ENCODE assay signal across 9 mouse cellular contexts in the genomic region with DNA sequence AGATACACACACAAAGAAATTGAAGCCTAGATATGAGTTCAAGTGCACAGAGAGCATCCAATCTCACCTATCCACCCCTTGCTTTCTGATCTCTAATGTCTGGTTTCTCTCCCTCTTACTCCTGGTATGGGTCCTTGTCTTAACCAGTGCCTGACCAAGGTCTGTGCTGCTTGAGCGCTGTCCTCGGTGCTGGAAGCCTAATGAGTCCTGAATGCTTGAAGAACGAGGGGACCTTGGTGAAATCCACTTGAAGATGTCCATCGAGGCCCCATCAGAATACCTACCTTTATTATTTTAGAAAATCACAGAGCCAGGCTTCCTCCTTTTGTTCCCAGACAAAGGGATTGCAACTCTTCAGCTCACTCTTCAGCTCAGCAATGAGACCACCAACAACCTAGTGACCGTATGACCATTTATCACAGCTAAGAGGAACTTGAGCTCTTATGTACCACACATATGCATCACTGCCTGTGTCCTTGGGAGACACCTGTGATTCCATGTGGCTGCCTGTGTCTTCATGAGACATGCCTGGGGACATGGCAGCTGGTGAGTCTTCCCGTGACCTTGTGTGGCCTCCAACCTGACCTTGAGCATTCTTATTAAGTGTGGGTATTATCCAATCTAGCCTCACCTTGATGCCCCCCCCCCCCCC. TPM values are rescaled to one million over a fixed set of nuclear protein-coding genes. Genes with fewer than 3 reads are reported as not detected.
DNase-seq lines count a peak whose midpoint lies in the region; ATAC-seq and TF ChIP-seq lines count a peak whose summit lies in the region.
"Had no signal": no experiment of that assay in that cellular context is flagged by ENCODE, and none has a peak within 500 bp of the region (broad histone marks: within the 10 kb centered on the region; RNA-seq: fewer than 3 reads in every experiment).

No protein-coding gene starts in this region.

- H3K9ac ChIP-seq in hindbrain, embryonic 16.5 days (ENCODE audit: low read depth, low read length): peak overlapping the region; percentile 83

- peak overlapping the region; percentile 91 for H3K27ac ChIP-seq in hindbrain, embryonic 16.5 days (ENCODE audit: low read depth, low read length)

- peak overlapping the region; percentile 74 for H3K4me3 ChIP-seq in hindbrain, embryonic 16.5 days (ENCODE audit: low read length)
- no peak overlapping the region for H3K4me3 ChIP-seq in myocyte

- H3K4me2 ChIP-seq in hindbrain, embryonic 16.5 days (ENCODE audit: low read length): peak overlapping the region; percentile 66
- no peak overlapping the region for H3K4me2 ChIP-seq in myocyte (ENCODE audit: low read depth)

- H3K9me3 ChIP-seq in hindbrain, embryonic 16.5 days (ENCODE audit: control insufficient read depth, low read length): no peaks in the 10 kb centered on the region

- H3K27me3 ChIP-seq in hindbrain, embryonic 16.5 days (replicated peaks; ENCODE audit: control insufficient read depth, insufficient read depth, low read length): no peaks in the 10 kb centered on the region
- H3K27me3 ChIP-seq in myocyte (ENCODE audit: control insufficient read depth, insufficient read depth, insufficient read length): peaks cover 8% of the 10 kb centered on the region

- H3K79me2 ChIP-seq in myocyte (ENCODE audit: control insufficient read depth, insufficient read depth): no peaks in the 10 kb centered on the region

- ATAC-seq in hindbrain, embryonic 16.5 days: peak; percentile 29
- ATAC-seq in erythroid progenitor cell, adult 5-6 weeks (replicated peaks; ENCODE audit: low FRiP score, poor library complexity, severe bottlenecking): no peak

- H3K36me3 ChIP-seq in hindbrain, embryonic 16.5 days (ENCODE audit: control insufficient read depth, insufficient read depth, low read length): no peaks in the 10 kb centered on the region
- H3K36me3 ChIP-seq in myocyte (ENCODE audit: control insufficient read depth, insufficient read depth): no peaks in the 10 kb centered on the region

- DNase-seq in adrenal gland, postnatal 14 days: peak; percentile 57
- DNase-seq in adrenal gland, adult 18-20 months (ENCODE audit: low spot score in 2 of 2): no peak
- DNase-seq in thymus, postnatal 0 days (ENCODE audit: low spot score): peak; percentile 17
- no peak for DNase-seq in thymus, postnatal 25 days
- DNase-seq in urinary bladder, postnatal 25 days (ENCODE audit: low spot score): no peak

- H3ac ChIP-seq in myocyte (ENCODE audit: control insufficient read depth, insufficient read length): no peak overlapping the region

- 17% methylated on average over 6 of the region's 6 CpGs for WGBS in hindbrain, embryonic 16.5 days

- peaks cover 23% of the 10 kb centered on the region for H3K4me1 ChIP-seq in hindbrain, embryonic 16.5 days (ENCODE audit: control insufficient read depth, insufficient read depth, low read depth, low read length)

- TF ChIP-seq POLR2A in myocyte (IDR thresholded peaks at IDR 0.05; ENCODE audit: insufficient read length, low read depth): no peak

TF ChIP-seq in myocyte, 11 proteins besides CTCF, POLR2A, EP300 and RAD21:
- TF ChIP-seq MYOD1 (IDR thresholded peaks at IDR 0.05; ENCODE audit: control insufficient read depth in 1 of 3, insufficient read length in 2 of 3, low read depth in 2 of 3): no peak
- TF ChIP-seq REST (IDR thresholded peaks at IDR 0.05; ENCODE audit: insufficient read depth, insufficient read length): peak; percentile 93
- TF ChIP-seq MAX (IDR thresholded peaks at IDR 0.05; ENCODE audit: low read depth): peak; percentile 72
- TF ChIP-seq TCF12 (IDR thresholded peaks at IDR 0.05; ENCODE audit: insufficient read depth, poor library complexity, severe bottlenecking): no peak
- no peak for TF ChIP-seq USF1 (IDR thresholded peaks at IDR 0.05; ENCODE audit: low read depth)
- TF ChIP-seq CEBPB (IDR thresholded peaks at IDR 0.05; ENCODE audit: insufficient read depth, poor library complexity, severe bottlenecking): no peak

RNA-seq across cellular contexts. Expression of gene Acsl6, which starts 0.4 kb away (rescaled TPM):
- total RNA-seq in adrenal gland, postnatal 14 days (2021): 2.9 and 3.3 TPM in 2 replicates
- total RNA-seq in adrenal gland, adult 18-20 months (2021): 1 to 10 TPM; 4.7 to 7.7 TPM
- 0.50 and 0.75 TPM in 2 replicates for polyA plus RNA-seq in thymus, postnatal 0 days (2015; fragmentation: Nextera tagmentation; extraction: Ambion mirVana)
- 49.8 and 52.6 TPM in 2 replicates for polyA plus RNA-seq in hindbrain, embryonic 16.5 days (2015; fragmentation: Nextera tagmentation; extraction: Ambion mirVana)
- polyA plus RNA-seq in myocyte (2012; fragmentation: generic; extraction: Trizol): 17.6 TPM
- total RNA-seq in erythroid progenitor cell, adult 5-6 weeks (2015; ENCODE audit: low replicate concordance): 0.42 and 2.2 TPM in 2 replicates
- 0.77 TPM in 1 of 2 replicates, not detected in the other for total RNA-seq in erythroid progenitor cell, adult 5-6 weeks (2017; ENCODE audit: low replicate concordance)

RNA-seq across cellular contexts. Expression of gene Il3, which starts 36.1 kb away (rescaled TPM):
- not detected in 2 replicates for total RNA-seq in adrenal gland, postnatal 14 days (2021)
- not detected for total RNA-seq in adrenal gland, adult 18-20 months (2021)
- polyA plus RNA-seq in thymus, postnatal 0 days (2015; fragmentation: Nextera tagmentation; extraction: Ambion mirVana): 0.23 and 0.36 TPM in 2 replicates
- polyA plus RNA-seq in hindbrain, embryonic 16.5 days (2015; fragmentation: Nextera tagmentation; extraction: Ambion mirVana): not detected in 2 replicates
- polyA plus RNA-seq in myocyte (2012; fragmentation: generic; extraction: Trizol): not detected
- total RNA-seq in erythroid progenitor cell, adult 5-6 weeks (2015; ENCODE audit: low replicate concordance): not detected in 2 replicates
- not detected in 2 replicates for total RNA-seq in erythroid progenitor cell, adult 5-6 weeks (2017; ENCODE audit: low replicate concordance)
- total RNA-seq: hematopoietic stem cell, adult 5-6 weeks had no signal

RNA-seq across cellular contexts. Expression of gene Csf2, which starts 53.7 kb away (rescaled TPM):
- total RNA-seq in adrenal gland, postnatal 14 days (2021): not detected in 2 replicates
- total RNA-seq in adrenal gland, adult 18-20 months (2021): not detected
- polyA plus RNA-seq in thymus, postnatal 0 days (2015; fragmentation: Nextera tagmentation; extraction: Ambion mirVana): 1.1 and 1.3 TPM in 2 replicates
- polyA plus RNA-seq in hindbrain, embryonic 16.5 days (2015; fragmentation: Nextera tagmentation; extraction: Ambion mirVana): not detected in 2 replicates
- polyA plus RNA-seq in myocyte (2012; fragmentation: generic; extraction: Trizol): not detected
- total RNA-seq in erythroid progenitor cell, adult 5-6 weeks (2015; ENCODE audit: low replicate concordance): not detected in 2 replicates
- not detected in 2 replicates for total RNA-seq in erythroid progenitor cell, adult 5-6 weeks (2017; ENCODE audit: low replicate concordance)
- total RNA-seq: hematopoietic stem cell, adult 5-6 weeks had no signal

Comparison
In these comparisons a context has a peak if more than half of its experiments do, and no peak if none do; other contexts are left out.
1. DNase-seq: peak in adrenal gland, postnatal 14 days (single experiment) and thymus, postnatal 0 days (single experiment); none in adrenal gland, adult 18-20 months (0 of 2), thymus, postnatal 25 days (single experiment) and urinary bladder, postnatal 25 days (single experiment).